Mouse (Mus musculus): ENCODE measurements around the gene Zscan21. TPM values are rescaled to one million over a fixed set of nuclear protein-coding genes. Genes with fewer than 3 reads are reported as not detected.

Zscan21 gene
- polyA plus RNA-seq, 1 experiment from 2014 or later: 63.0 TPM

- DNase-seq (peak; percentile 97), ATAC-seq (ENCODE audit: insufficient read depth) (peak; percentile 97)
- whole genome bisulfite sequencing: under 1% methylated on average over 31 of the region's 31 CpGs
- Histone ChIP-seq H3K4me3 (ENCODE audit: low read depth, low read length) (peak within 1 kb of the TSS; percentile 73), H3K27ac (ENCODE audit: low read depth) (peak within 1 kb of the TSS; percentile 88), H3K27me3 (ENCODE audit: insufficient read depth, low read length) (no peaks in the 10 kb centered on the region), H3K4me1 (ENCODE audit: insufficient read depth) (no peaks in the 10 kb centered on the region), H3K9ac (peak within 1 kb of the TSS; percentile 81), H3K4me2 (peak within 1 kb of the TSS; percentile 66), H3K9me3 (ENCODE audit: low read depth, low read length) (no peaks in the 10 kb centered on the region), H3K36me3 (ENCODE audit: insufficient read depth) (peaks cover 24% of the 10 kb centered on the region)
- TF ChIP-seq CTCF (IDR thresholded peaks at IDR 0.05; ENCODE audit: low read depth): peak; percentile 88
Observed at GRCm38 (mm10) chr5:138155443-138155976, 38.8 kb downstream of the Zscan21 start, which contains the start of gene Zfp113. TSS of gene Zfp113 (minus strand) at chr5:138155744.

GRCm38 (mm10) chr5:138160224-138160762, 43.6 kb downstream of the Zscan21 start:
- no peak for ATAC-seq (ENCODE audit: insufficient read depth)
- Histone ChIP-seq H3K27ac (ENCODE audit: low read depth) (no peak overlapping the region), H3K9ac (peak overlapping the region; percentile 79; the same call in 1 of the 2 replicates), H3K9me3 (ENCODE audit: low read depth, low read length) (no peaks in the 10 kb centered on the region), H3K4me3 (ENCODE audit: low read depth, low read length) (peak overlapping the region; percentile 82), H3K4me2 (peak overlapping the region; percentile 85), H3K4me1 (ENCODE audit: insufficient read depth) (0 out of 2 replicates have a peak, but pooled peaks cover 2% of the 10 kb centered on the region), H3K27me3 (ENCODE audit: insufficient read depth, low read length) (no peaks in the 10 kb centered on the region), H3K36me3 (ENCODE audit: insufficient read depth) (peaks cover 32% of the 10 kb centered on the region)
- DNase-seq: no peak
- no peak for TF ChIP-seq CTCF (IDR thresholded peaks at IDR 0.05; ENCODE audit: low read depth)
- WGBS: 59% methylated on average over 7 of the region's 7 CpGs

- TF ChIP-seq CTCF (IDR thresholded peaks at IDR 0.05; ENCODE audit: low read depth): no peak
- H3K27ac ChIP-seq (ENCODE audit: low read depth): peak within 1 kb of the TSS; percentile 56; the same call in 1 of the 2 replicates
- peak within 1 kb of the TSS; percentile 82 for H3K4me3 ChIP-seq (ENCODE audit: low read depth, low read length)
- H3K36me3 ChIP-seq (ENCODE audit: insufficient read depth): peaks cover 39% of the 10 kb centered on the region
- WGBS: under 1% methylated on average over 41 of the region's 42 CpGs
- ATAC-seq (ENCODE audit: insufficient read depth) (peak; percentile 98), DNase-seq (peak; percentile 95)
- H3K4me2 ChIP-seq: peak within 1 kb of the TSS; percentile 85
- H3K9me3 ChIP-seq (ENCODE audit: low read depth, low read length): no peaks in the 10 kb centered on the region
- H3K9ac ChIP-seq: peak within 1 kb of the TSS; percentile 79
- no peaks in the 10 kb centered on the region for H3K27me3 ChIP-seq (ENCODE audit: insufficient read depth, low read length)
- H3K4me1 ChIP-seq (ENCODE audit: insufficient read depth): 0 out of 2 replicates have a peak, but pooled peaks cover 2% of the 10 kb centered on the region
Observed at GRCm38 (mm10) chr5:138160842-138161665, 44.4 kb downstream of the Zscan21 start, which contains the start of gene Cops6. TSS of gene Cops6 (plus strand) at chr5:138161071.

- Histone ChIP-seq H3K4me2 (no peak overlapping the region), H3K4me3 (ENCODE audit: low read depth, low read length) (no peak overlapping the region), H3K4me1 (ENCODE audit: insufficient read depth) (0 out of 2 replicates have a peak, but pooled peaks cover 2% of the 10 kb centered on the region), H3K36me3 (ENCODE audit: insufficient read depth) (peaks cover 59% of the 10 kb centered on the region), H3K9ac (no peak overlapping the region), H3K27ac (ENCODE audit: low read depth) (no peak overlapping the region), H3K27me3 (ENCODE audit: insufficient read depth, low read length) (no peaks in the 10 kb centered on the region), H3K9me3 (ENCODE audit: low read depth, low read length) (no peaks in the 10 kb centered on the region)
- no peak for DNase-seq
- no peak for ATAC-seq (ENCODE audit: insufficient read depth)
- 58% methylated on average over 6 of the region's 6 CpGs for WGBS
- no peak for TF ChIP-seq CTCF (IDR thresholded peaks at IDR 0.05; ENCODE audit: low read depth)
Observed at GRCm38 (mm10) chr5:138163046-138163445, 46.3 kb downstream of the Zscan21 start.

GRCm38 (mm10) chr5:138163610-138164009, 46.9 kb downstream of the Zscan21 start:
- ATAC-seq (ENCODE audit: insufficient read depth): no peak
- H3K4me2 ChIP-seq: no peak overlapping the region
- H3K27me3 ChIP-seq (ENCODE audit: insufficient read depth, low read length): no peaks in the 10 kb centered on the region
- H3K27ac ChIP-seq (ENCODE audit: low read depth): no peak overlapping the region
- H3K36me3 ChIP-seq (ENCODE audit: insufficient read depth): peaks cover 65% of the 10 kb centered on the region
- no peak overlapping the region for H3K9ac ChIP-seq
- H3K9me3 ChIP-seq (ENCODE audit: low read depth, low read length): no peaks in the 10 kb centered on the region
- DNase-seq: no peak
- H3K4me3 ChIP-seq (ENCODE audit: low read depth, low read length): no peak overlapping the region
- 0 out of 2 replicates have a peak, but pooled peaks cover 2% of the 10 kb centered on the region for H3K4me1 ChIP-seq (ENCODE audit: insufficient read depth)
- no peak for TF ChIP-seq CTCF (IDR thresholded peaks at IDR 0.05; ENCODE audit: low read depth)
- WGBS: 63% methylated on average over 10 of the region's 10 CpGs

GRCm38 (mm10) chr5:138165594-138165993, 48.9 kb downstream of the Zscan21 start:
- TF ChIP-seq CTCF (IDR thresholded peaks at IDR 0.05; ENCODE audit: low read depth): no peak
- 0 out of 2 replicates have a peak, but pooled peaks cover 2% of the 10 kb centered on the region for H3K4me1 ChIP-seq (ENCODE audit: insufficient read depth)
- H3K9me3 ChIP-seq (ENCODE audit: low read depth, low read length): no peaks in the 10 kb centered on the region
- no peak overlapping the region for H3K9ac ChIP-seq
- DNase-seq (no peak), ATAC-seq (ENCODE audit: insufficient read depth) (no peak)
- no peak overlapping the region for H3K27ac ChIP-seq (ENCODE audit: low read depth)
- peaks cover 78% of the 10 kb centered on the region for H3K36me3 ChIP-seq (ENCODE audit: insufficient read depth)
- no peaks in the 10 kb centered on the region for H3K27me3 ChIP-seq (ENCODE audit: insufficient read depth, low read length)
- no peak overlapping the region for H3K4me3 ChIP-seq (ENCODE audit: low read depth, low read length)
- H3K4me2 ChIP-seq: no peak overlapping the region
- 72% methylated on average over 8 of the region's 8 CpGs for WGBS

All from lung, embryonic 14.5 days (tissue).